Mouse (Mus musculus) hindbrain, embryonic 13.5 days (tissue): ENCODE results near the gene Gpc6. TPM values are rescaled to one million over a fixed set of nuclear protein-coding genes. Genes with fewer than 3 reads are reported as not detected.

ENCODE experiments used
- ATAC-seq: fragments of 200-750 bp; cut with Nextera tagmentation; 2 replicates; pipeline ENCODE4 v1.8.0; 2017; ENCODE audit warnings: moderate TSS enrichment; ENCODE audit not compliant: low FRiP score
- H3K27ac ChIP-seq: fragments of 300-500 bp; sonication (generic); 2 replicates; pipeline ENCODE4 v1.5.1; 2015; ENCODE audit warnings: inconsistent platforms, mild to moderate bottlenecking, moderate library complexity
- H3K27me3 ChIP-seq: fragments of 300-500 bp; sonication (generic); 2 replicates; pipeline ENCODE4 v1.6.1; 2015; ENCODE audit warnings: mild to moderate bottlenecking, inconsistent platforms
- H3K36me3 ChIP-seq: fragments of 300-500 bp; sonication (generic); 2 replicates; pipeline ENCODE4 v1.6.1; 2015; ENCODE audit warnings: mild to moderate bottlenecking, inconsistent platforms
- H3K4me1 ChIP-seq: fragments of 300-500 bp; sonication (generic); replicated peaks from 2 replicates; pipeline ENCODE4 v1.6.1; 2015; ENCODE audit warnings: inconsistent platforms
- H3K4me2 ChIP-seq: fragments of 300-500 bp; sonication (generic); 2 replicates; pipeline ENCODE4 v1.6.1; 2015; ENCODE audit warnings: inconsistent platforms, mild to moderate bottlenecking, moderate library complexity
- H3K4me3 ChIP-seq: fragments of 300-500 bp; sonication (generic); 2 replicates; pipeline ENCODE4 v1.5.1; 2015; ENCODE audit warnings: mild to moderate bottlenecking, inconsistent platforms
- H3K9ac ChIP-seq: fragments of 300-500 bp; sonication (generic); 2 replicates; pipeline ENCODE4 v1.6.1; 2015; ENCODE audit warnings: mild to moderate bottlenecking, inconsistent platforms
- H3K9me3 ChIP-seq: fragments of 300-500 bp; sonication (generic); 2 replicates; pipeline ENCODE4 v1.6.1; 2016; ENCODE audit warnings: inconsistent platforms
- WGBS: fragments of 180-500 bp; shearing (Covaris S2); methylation state at CpG from one replicate; pipeline ENCODE4 v1.1.7; 2015; 5-methylcytosine and 5-hydroxymethylcytosine counted together
- polyA plus RNA-seq: library from polyadenylated mRNA; unstranded; fragments of >200 nt; fragmentation: Nextera tagmentation; extraction: Ambion mirVana; gene quantifications from 2 replicates; pipeline ENCODE4 v1.2.1, GENCODE M21; 2015

Gene Gpc6
- polyA plus RNA-seq, 1 experiment from 2014 or later: 20.8 TPM

GRCm38 (mm10) chr14:117478879-117479278 lies 553.8 kb downstream of the Gpc6 start:
- ATAC-seq: no peak
- Histone ChIP-seq H3K27me3 (no peaks in the 10 kb centered on the region), H3K27ac (no peak overlapping the region), H3K36me3 (no peaks in the 10 kb centered on the region), H3K4me3 (no peak overlapping the region), H3K9ac (no peak overlapping the region), H3K9me3 (no peaks in the 10 kb centered on the region), H3K4me2 (no peak overlapping the region), H3K4me1 (0 out of 2 replicates have a peak, but pooled peaks cover 10% of the 10 kb centered on the region)
- WGBS: 53% methylated on average over 3 of the region's 3 CpGs

GRCm38 (mm10) chr14:117487161-117487754 lies 562.1 kb downstream of the Gpc6 start:
- no peak overlapping the region for H3K4me3 ChIP-seq
- H3K4me2 ChIP-seq: no peak overlapping the region
- 77% methylated on average over 4 of the region's 4 CpGs for WGBS
- no peaks in the 10 kb centered on the region for H3K36me3 ChIP-seq
- H3K9me3 ChIP-seq: no peaks in the 10 kb centered on the region
- no peak overlapping the region for H3K9ac ChIP-seq
- no peak overlapping the region for H3K27ac ChIP-seq
- H3K27me3 ChIP-seq: no peaks in the 10 kb centered on the region
- no peak for ATAC-seq
- H3K4me1 ChIP-seq: peaks cover 7% of the 10 kb centered on the region; the same call in 1 of the 2 replicates

- H3K9ac ChIP-seq: no peak overlapping the region
- no peaks in the 10 kb centered on the region for H3K9me3 ChIP-seq
- H3K27ac ChIP-seq: no peak overlapping the region
- H3K36me3 ChIP-seq: no peaks in the 10 kb centered on the region
- H3K4me3 ChIP-seq: no peak overlapping the region
- WGBS: 65% methylated on average over 5 of the region's 5 CpGs
- no peak overlapping the region for H3K4me2 ChIP-seq
- peaks cover 7% of the 10 kb centered on the region; the same call in 1 of the 2 replicates for H3K4me1 ChIP-seq
- no peak for ATAC-seq
- H3K27me3 ChIP-seq: no peaks in the 10 kb centered on the region
These were observed 565.4 kb downstream of the Gpc6 start for GRCm38 (mm10) chr14:117490469-117490868.

- Histone ChIP-seq H3K4me1 (no peaks in the 10 kb centered on the region), H3K9ac (no peak overlapping the region), H3K9me3 (no peaks in the 10 kb centered on the region), H3K4me2 (no peak overlapping the region), H3K36me3 (no peaks in the 10 kb centered on the region), H3K27me3 (no peaks in the 10 kb centered on the region), H3K4me3 (no peak overlapping the region), H3K27ac (no peak overlapping the region)
- no peak for ATAC-seq
- WGBS: 55% methylated on average over 3 of the region's 3 CpGs
These were observed 570.0 kb downstream of the Gpc6 start for GRCm38 (mm10) chr14:117495118-117495517.

- no peaks in the 10 kb centered on the region for H3K9me3 ChIP-seq
- no peaks in the 10 kb centered on the region for H3K4me1 ChIP-seq
- H3K4me2 ChIP-seq: no peak overlapping the region
- no peak overlapping the region for H3K27ac ChIP-seq
- 73% methylated on average over 6 of the region's 6 CpGs for WGBS
- no peaks in the 10 kb centered on the region for H3K27me3 ChIP-seq
- no peak for ATAC-seq
- no peak overlapping the region for H3K4me3 ChIP-seq
- no peak overlapping the region for H3K9ac ChIP-seq
- no peaks in the 10 kb centered on the region for H3K36me3 ChIP-seq
These were observed 573.7 kb downstream of the Gpc6 start for GRCm38 (mm10) chr14:117498785-117499184.

- Histone ChIP-seq H3K4me2 (no peak overlapping the region), H3K4me1 (no peaks in the 10 kb centered on the region), H3K9ac (no peak overlapping the region), H3K36me3 (no peaks in the 10 kb centered on the region), H3K9me3 (no peaks in the 10 kb centered on the region), H3K27ac (no peak overlapping the region), H3K27me3 (no peaks in the 10 kb centered on the region), H3K4me3 (no peak overlapping the region)
- no peak for ATAC-seq
- WGBS: 75% methylated on average over 4 of the region's 4 CpGs
These were observed 574.2 kb downstream of the Gpc6 start for GRCm38 (mm10) chr14:117499354-117499753.

- 78% methylated on average over 2 of the region's 2 CpGs for WGBS
- H3K4me1 ChIP-seq: peaks cover 12% of the 10 kb centered on the region; the same call in 1 of the 2 replicates
- ATAC-seq: no peak
These were observed 589.7 kb downstream of the Gpc6 start for GRCm38 (mm10) chr14:117514829-117515228.

GRCm38 (mm10) chr14:117519574-117519973 lies 594.5 kb downstream of the Gpc6 start:
- Histone ChIP-seq H3K9me3 (no peaks in the 10 kb centered on the region), H3K27me3 (no peaks in the 10 kb centered on the region), H3K36me3 (no peaks in the 10 kb centered on the region), H3K9ac (no peak overlapping the region), H3K27ac (no peak overlapping the region), H3K4me3 (no peak overlapping the region), H3K4me2 (no peak overlapping the region), H3K4me1 (peaks cover 8% of the 10 kb centered on the region; the same call in 1 of the 2 replicates)
- peak; percentile 21; the same call in 1 of the 2 replicates for ATAC-seq
- 69% methylated on average over 8 of the region's 8 CpGs for WGBS

More at GRCm38 (mm10) chr14:117514829-117515228, 589.7 kb downstream of the Gpc6 start:
- no peaks in the 10 kb centered on the region for H3K27me3 ChIP-seq
- H3K9ac ChIP-seq: no peak overlapping the region
- no peaks in the 10 kb centered on the region for H3K36me3 ChIP-seq
- no peak overlapping the region for H3K4me2 ChIP-seq
- no peaks in the 10 kb centered on the region for H3K9me3 ChIP-seq
- H3K27ac ChIP-seq: no peak overlapping the region
- no peak overlapping the region for H3K4me3 ChIP-seq

- H3K4me2 ChIP-seq: no peak overlapping the region
- H3K27me3 ChIP-seq: no peaks in the 10 kb centered on the region
- no peak overlapping the region for H3K27ac ChIP-seq
- 88% methylated on average over 2 of the region's 2 CpGs for WGBS
- no peak for ATAC-seq
- no peak overlapping the region for H3K4me3 ChIP-seq
- no peaks in the 10 kb centered on the region for H3K36me3 ChIP-seq
- peaks cover 8% of the 10 kb centered on the region; the same call in 1 of the 2 replicates for H3K4me1 ChIP-seq
- no peaks in the 10 kb centered on the region for H3K9me3 ChIP-seq
- no peak overlapping the region for H3K9ac ChIP-seq
These were observed 595.6 kb downstream of the Gpc6 start for GRCm38 (mm10) chr14:117520706-117521105.

- H3K27ac ChIP-seq: no peak overlapping the region
- 89% methylated on average over 6 of the region's 6 CpGs for WGBS
- H3K9ac ChIP-seq: no peak overlapping the region
- no peaks in the 10 kb centered on the region for H3K4me1 ChIP-seq
- ATAC-seq: no peak
- H3K36me3 ChIP-seq: no peaks in the 10 kb centered on the region
- no peaks in the 10 kb centered on the region for H3K27me3 ChIP-seq
- H3K4me2 ChIP-seq: no peak overlapping the region
- H3K9me3 ChIP-seq: no peaks in the 10 kb centered on the region
- H3K4me3 ChIP-seq: no peak overlapping the region
These were observed 600.0 kb downstream of the Gpc6 start for GRCm38 (mm10) chr14:117525133-117525532.

- H3K27me3 ChIP-seq: no peaks in the 10 kb centered on the region
- H3K36me3 ChIP-seq: no peaks in the 10 kb centered on the region
- H3K9ac ChIP-seq: no peak overlapping the region
- H3K4me2 ChIP-seq: no peak overlapping the region
- H3K4me1 ChIP-seq: no peaks in the 10 kb centered on the region
- no peak overlapping the region for H3K4me3 ChIP-seq
- no peak overlapping the region for H3K27ac ChIP-seq
- no peak for ATAC-seq
- WGBS: 86% methylated on average over 7 of the region's 7 CpGs
- H3K9me3 ChIP-seq: no peaks in the 10 kb centered on the region
These were observed 601.9 kb downstream of the Gpc6 start for GRCm38 (mm10) chr14:117527053-117527452.

GRCm38 (mm10) chr14:117529439-117529838 lies 604.3 kb downstream of the Gpc6 start:
- H3K4me3 ChIP-seq: no peak overlapping the region
- 77% methylated on average over 3 of the region's 3 CpGs for WGBS
- H3K27ac ChIP-seq: no peak overlapping the region
- no peaks in the 10 kb centered on the region for H3K27me3 ChIP-seq
- H3K9ac ChIP-seq: no peak overlapping the region
- ATAC-seq: no peak
- H3K9me3 ChIP-seq: no peaks in the 10 kb centered on the region
- no peaks in the 10 kb centered on the region for H3K4me1 ChIP-seq
- H3K36me3 ChIP-seq: no peaks in the 10 kb centered on the region
- H3K4me2 ChIP-seq: no peak overlapping the region

GRCm38 (mm10) chr14:117552776-117553175 lies 627.7 kb downstream of the Gpc6 start:
- Histone ChIP-seq H3K4me3 (no peak overlapping the region), H3K27ac (no peak overlapping the region), H3K9ac (no peak overlapping the region), H3K9me3 (no peaks in the 10 kb centered on the region), H3K4me1 (peaks cover 5% of the 10 kb centered on the region; the same call in 1 of the 2 replicates), H3K36me3 (no peaks in the 10 kb centered on the region), H3K27me3 (no peaks in the 10 kb centered on the region), H3K4me2 (no peak overlapping the region)
- no peak for ATAC-seq
